Mouse (Mus musculus) forebrain, embryonic 13.5 days (tissue): ENCODE data around the gene Ube2d2b. TPM values are rescaled to one million over a fixed set of nuclear protein-coding genes. Genes with fewer than 3 reads are reported as not detected.

Source experiments
- ATAC-seq: fragments of 200-750 bp; cut with Nextera tagmentation; 2 replicates; pipeline ENCODE4 v1.8.0; 2017
- H3K27ac ChIP-seq: fragments of 300-500 bp; sonication (generic); 2 replicates; pipeline ENCODE4 v1.5.1; 2015; ENCODE audit warnings: inconsistent platforms, mild to moderate bottlenecking, moderate library complexity
- H3K27me3 ChIP-seq: fragments of 300-500 bp; sonication (generic); 2 replicates; pipeline ENCODE4 v1.6.1; 2015; ENCODE audit warnings: mild to moderate bottlenecking, inconsistent platforms
- H3K36me3 ChIP-seq: fragments of 300-500 bp; sonication (generic); 2 replicates; pipeline ENCODE4 v1.6.1; 2015; ENCODE audit warnings: mild to moderate bottlenecking, inconsistent platforms; ENCODE audit not compliant: poor library complexity, severe bottlenecking
- H3K4me1 ChIP-seq: fragments of 300-500 bp; sonication (generic); 2 replicates; pipeline ENCODE4 v1.6.1; 2015; ENCODE audit warnings: inconsistent platforms
- H3K4me2 ChIP-seq: fragments of 300-500 bp; sonication (generic); 2 replicates; pipeline ENCODE4 v1.6.1; 2015; ENCODE audit warnings: inconsistent platforms, mild to moderate bottlenecking, moderate library complexity
- H3K4me3 ChIP-seq: fragments of 300-500 bp; sonication (generic); 2 replicates; pipeline ENCODE4 v1.5.1; 2015; ENCODE audit warnings: mild to moderate bottlenecking, inconsistent platforms
- H3K9ac ChIP-seq: fragments of 300-500 bp; sonication (generic); 2 replicates; pipeline ENCODE4 v1.6.1; 2015; ENCODE audit warnings: mild to moderate bottlenecking, inconsistent platforms
- H3K9me3 ChIP-seq: fragments of 300-500 bp; sonication (generic); replicated peaks from 2 replicates; pipeline ENCODE4 v1.6.1; 2016; ENCODE audit warnings: inconsistent platforms
- WGBS: fragments of 180-500 bp; shearing (Covaris S2); methylation state at CpG from one replicate; pipeline ENCODE4 v1.1.7; 2015; 5-methylcytosine and 5-hydroxymethylcytosine counted together
- polyA plus RNA-seq: library from polyadenylated mRNA; unstranded; fragments of >200 nt; fragmentation: Nextera tagmentation; extraction: Ambion mirVana; gene quantifications from 2 replicates; pipeline ENCODE4 v1.2.1, GENCODE M21; 2015

The Ube2d2b gene
- 0.15 and 0.24 TPM in 2 replicates for polyA plus RNA-seq

DNA sequence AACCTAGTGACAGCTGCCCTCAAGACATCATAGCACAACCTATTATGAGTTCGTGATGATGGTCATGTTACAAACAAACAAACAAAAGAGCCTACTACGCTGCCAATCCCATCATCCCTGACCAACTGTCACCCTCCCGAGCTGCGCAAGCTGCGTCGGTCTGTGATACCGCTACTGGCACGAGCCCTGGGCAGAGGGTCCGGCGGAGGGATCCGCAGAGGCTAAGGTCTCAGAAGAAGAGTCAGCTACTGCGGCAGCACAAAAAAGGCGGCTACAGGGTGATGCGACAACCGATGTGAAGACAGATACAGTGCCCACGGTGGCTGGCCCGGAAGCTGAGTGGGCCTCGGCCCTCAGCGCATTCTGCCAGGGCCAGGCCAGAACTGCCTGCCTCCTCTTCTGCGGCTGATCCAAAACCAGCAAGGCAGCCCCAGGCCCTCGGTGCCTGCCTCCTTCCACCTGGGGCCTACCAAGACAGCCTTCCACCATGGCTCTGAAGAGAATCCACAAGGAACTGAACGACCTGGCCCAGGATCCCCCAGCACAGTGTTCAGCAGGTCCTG, at the start of gene Ube2d2b:
Gene Ube2d2b, plus strand, starts transcription at position 102 of the 563 bp plus-strand sequence.
- Histone ChIP-seq H3K4me1 (no peaks in the 10 kb centered on the region), H3K36me3 (peaks cover 12% of the 10 kb centered on the region), H3K4me3 (no peak within 1 kb of the TSS), H3K4me2 (no peak within 1 kb of the TSS), H3K9me3 (peaks cover 3% of the 10 kb centered on the region; the same call in 1 of the 2 replicates), H3K9ac (no peak within 1 kb of the TSS), H3K27me3 (no peaks in the 10 kb centered on the region), H3K27ac (no peak within 1 kb of the TSS)
- ATAC-seq, result no peak
- 97% methylated on average over 22 of the region's 22 CpGs for WGBS

DNA sequence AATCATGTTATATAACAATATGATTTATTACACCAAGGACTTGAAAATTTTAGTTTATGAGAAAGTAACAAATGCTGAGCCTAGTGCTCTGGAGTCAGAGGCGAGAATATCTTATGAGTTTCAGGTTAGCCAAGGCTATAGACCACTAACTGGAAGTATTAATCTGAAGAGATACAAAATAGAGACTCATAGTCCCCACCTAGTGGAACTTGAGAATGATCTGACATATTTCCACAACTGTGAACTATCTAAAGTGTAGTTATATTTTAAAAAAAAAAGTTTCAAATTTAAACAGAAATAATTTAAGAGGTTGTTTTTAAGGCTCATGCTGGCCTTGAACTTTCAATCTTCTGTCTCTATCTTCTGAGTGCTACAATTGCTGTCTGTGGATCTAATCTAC, 47.5 kb upstream of the Ube2d2b start:
- WGBS, result 95% methylated on average over 1 of the region's 1 CpGs
- H3K9me3 ChIP-seq, result no peaks in the 10 kb centered on the region
- no peak for ATAC-seq

DNA sequence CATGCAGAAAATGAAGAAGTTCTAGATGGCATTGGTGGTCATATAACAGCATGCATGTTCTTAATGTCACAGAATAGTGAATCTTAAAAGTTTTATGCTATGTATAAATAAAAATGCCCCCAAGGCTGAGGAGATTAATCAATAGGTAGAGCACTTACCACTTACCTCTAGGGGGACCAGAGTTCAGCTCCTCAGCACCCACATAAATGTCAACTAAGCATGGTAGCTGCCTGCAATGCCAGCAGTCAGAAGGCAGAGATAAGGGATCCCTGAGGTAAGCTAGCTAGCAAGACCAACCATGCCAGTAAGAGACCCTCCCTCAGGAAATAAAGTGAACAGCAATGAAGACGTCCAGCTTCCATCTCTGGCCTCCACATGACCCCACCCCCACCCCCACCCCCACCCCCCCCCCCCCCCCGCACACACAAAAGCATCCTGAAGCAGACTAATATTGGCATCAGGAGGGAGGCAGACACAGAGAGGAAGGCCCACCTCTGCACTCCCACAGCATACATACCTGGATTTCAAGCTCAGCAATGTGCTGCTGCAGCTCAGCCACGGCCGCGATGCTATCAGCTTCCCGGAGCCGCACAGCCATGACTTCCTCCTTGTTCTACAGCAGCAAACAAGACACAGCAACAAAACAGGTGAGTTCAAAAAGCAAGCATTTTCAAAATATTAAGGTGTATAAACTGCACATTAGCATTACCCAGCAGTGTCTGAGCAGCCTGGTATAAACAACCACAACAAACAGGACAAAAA, 42.0 kb upstream of the Ube2d2b start:
- Histone ChIP-seq H3K36me3 (peaks cover 11% of the 10 kb centered on the region), H3K9me3 (no peaks in the 10 kb centered on the region), H3K4me2 (no peak overlapping the region), H3K9ac (no peak overlapping the region), H3K27ac (no peak overlapping the region), H3K4me1 (no peaks in the 10 kb centered on the region), H3K27me3 (no peaks in the 10 kb centered on the region), H3K4me3 (no peak overlapping the region)
- ATAC-seq, result no peak
- WGBS, result 92% methylated on average over 7 of the region's 7 CpGs

More for the DNA sequence above, 47.5 kb upstream of the Ube2d2b start:
- Histone ChIP-seq H3K4me1 (no peaks in the 10 kb centered on the region), H3K9ac (no peak overlapping the region), H3K36me3 (peaks cover 11% of the 10 kb centered on the region), H3K4me2 (no peak overlapping the region), H3K27me3 (no peaks in the 10 kb centered on the region), H3K4me3 (no peak overlapping the region), H3K27ac (no peak overlapping the region)

DNA sequence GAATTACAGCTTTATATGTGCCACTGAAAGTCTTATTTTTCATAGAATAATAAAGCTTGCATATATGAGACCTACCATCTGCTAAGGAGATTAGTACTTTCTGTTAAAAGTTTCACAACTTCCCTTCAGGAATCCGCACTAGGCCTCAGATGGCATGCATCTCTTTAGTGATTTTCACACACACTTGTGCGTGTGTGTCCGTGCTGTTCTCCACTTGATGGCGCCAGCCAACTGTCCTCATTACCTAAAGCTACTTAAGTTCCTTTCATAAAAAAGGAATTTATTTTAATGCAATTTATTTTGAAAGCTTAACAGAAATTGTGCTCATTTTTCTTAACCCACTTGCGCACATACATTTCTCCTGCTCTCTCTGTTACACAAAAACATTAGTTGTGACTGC, 40.4 kb upstream of the Ube2d2b start:
- H3K4me1 ChIP-seq, result no peaks in the 10 kb centered on the region
- no peak overlapping the region for H3K4me3 ChIP-seq
- WGBS, result 74% methylated on average over 5 of the region's 5 CpGs
- no peak overlapping the region for H3K4me2 ChIP-seq
- H3K27me3 ChIP-seq, result no peaks in the 10 kb centered on the region
- peaks cover 11% of the 10 kb centered on the region for H3K36me3 ChIP-seq
- ATAC-seq, result no peak
- H3K9ac ChIP-seq, result no peak overlapping the region
- no peak overlapping the region for H3K27ac ChIP-seq
- no peaks in the 10 kb centered on the region for H3K9me3 ChIP-seq

DNA sequence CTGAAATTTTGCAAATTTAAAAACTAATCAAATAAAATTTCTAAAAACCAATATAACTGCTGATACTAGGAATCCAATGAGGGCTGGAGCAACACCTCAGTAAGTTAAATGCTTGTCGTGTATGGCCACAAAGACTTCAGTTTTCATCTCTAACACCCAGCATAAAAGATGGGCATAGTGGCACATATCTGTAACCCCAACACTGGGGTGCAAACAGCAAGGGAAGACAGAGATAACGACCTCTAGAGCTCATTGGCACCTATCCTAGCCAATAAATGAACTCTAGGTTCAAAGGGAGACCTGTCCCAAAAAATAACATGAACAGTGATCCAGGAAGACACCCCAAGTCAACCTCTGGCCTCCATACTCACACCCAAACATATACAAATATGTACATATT, 37.9 kb upstream of the Ube2d2b start:
- WGBS, result 91% methylated on average over 2 of the region's 2 CpGs

DNA sequence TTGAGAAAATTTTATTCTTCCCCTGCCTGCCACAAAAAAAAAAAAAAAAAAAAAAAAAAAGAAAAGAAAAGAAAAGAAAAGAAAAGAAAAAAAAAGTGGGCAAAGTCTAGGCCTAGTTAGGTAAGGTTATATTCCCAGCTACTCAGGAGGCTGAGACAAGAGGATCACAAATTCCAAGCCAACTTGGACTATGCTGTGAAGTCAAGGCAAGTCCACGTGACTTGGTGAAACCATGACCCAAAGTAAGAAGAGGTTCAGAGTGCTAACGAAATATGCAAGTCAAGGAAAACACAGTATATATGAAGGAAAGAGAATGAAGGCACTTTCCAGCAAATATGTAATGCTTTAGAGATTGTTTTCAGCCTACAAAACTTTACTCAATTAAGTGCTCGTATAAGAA, 37.4 kb upstream of the Ube2d2b start:
- H3K4me3 ChIP-seq, result no peak overlapping the region
- 93% methylated on average over 3 of the region's 3 CpGs for WGBS
- H3K27me3 ChIP-seq, result no peaks in the 10 kb centered on the region
- peaks cover 11% of the 10 kb centered on the region; the same call in 1 of the 2 replicates for H3K36me3 ChIP-seq
- H3K4me2 ChIP-seq, result no peak overlapping the region
- H3K9ac ChIP-seq, result no peak overlapping the region
- H3K4me1 ChIP-seq, result no peaks in the 10 kb centered on the region
- ATAC-seq, result no peak
- H3K27ac ChIP-seq, result no peak overlapping the region
- H3K9me3 ChIP-seq, result no peaks in the 10 kb centered on the region

More for the DNA sequence above, 37.9 kb upstream of the Ube2d2b start:
- Histone ChIP-seq H3K27ac (no peak overlapping the region), H3K4me2 (no peak overlapping the region), H3K9me3 (no peaks in the 10 kb centered on the region), H3K4me3 (no peak overlapping the region), H3K27me3 (no peaks in the 10 kb centered on the region), H3K36me3 (peaks cover 8% of the 10 kb centered on the region; the same call in 1 of the 2 replicates), H3K9ac (no peak overlapping the region), H3K4me1 (no peaks in the 10 kb centered on the region)
- ATAC-seq, result no peak

DNA sequence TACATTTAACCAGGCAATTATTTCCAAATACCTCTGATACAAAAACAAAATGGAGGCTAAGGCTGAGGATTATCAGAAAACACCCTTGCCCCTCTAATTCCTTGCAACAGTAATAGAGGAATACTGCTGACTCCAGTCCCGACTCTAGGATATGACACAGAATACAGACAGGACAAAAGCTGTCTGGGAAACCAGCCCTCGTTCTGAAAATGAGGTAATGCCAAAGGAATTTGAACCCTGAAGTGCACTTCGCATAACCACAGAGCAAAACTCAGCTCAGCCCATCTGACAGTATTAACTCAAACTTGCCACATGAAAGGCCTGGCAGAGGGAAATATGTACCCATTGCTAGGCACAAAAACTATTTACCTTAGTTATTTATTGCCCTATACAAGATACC, 36.6 kb upstream of the Ube2d2b start:
- Histone ChIP-seq H3K36me3 (peaks cover 18% of the 10 kb centered on the region; the same call in 1 of the 2 replicates), H3K27me3 (no peaks in the 10 kb centered on the region), H3K27ac (no peak overlapping the region), H3K4me1 (no peaks in the 10 kb centered on the region), H3K9ac (no peak overlapping the region), H3K4me2 (no peak overlapping the region), H3K4me3 (no peak overlapping the region), H3K9me3 (no peaks in the 10 kb centered on the region)
- 21% methylated on average over 3 of the region's 3 CpGs for WGBS
- no peak for ATAC-seq

DNA sequence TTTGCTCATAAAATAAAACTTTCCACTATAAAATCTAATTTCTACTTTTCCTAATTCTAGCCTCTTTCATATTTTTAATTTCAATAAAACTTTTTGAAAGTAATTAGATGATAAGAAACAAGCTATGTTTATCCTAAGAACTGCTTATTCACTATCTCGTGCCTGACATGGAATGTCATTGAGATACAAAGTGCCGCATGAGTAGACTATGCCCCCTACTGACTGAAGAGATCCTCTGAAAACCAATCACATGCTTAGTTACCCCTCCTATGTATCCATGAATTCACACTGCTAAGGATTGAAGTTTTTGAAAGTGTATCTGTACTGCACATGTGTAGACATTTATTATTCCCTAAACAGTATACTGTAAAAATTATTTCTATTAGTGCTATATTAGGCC, 36.0 kb upstream of the Ube2d2b start:
- ATAC-seq, result no peak
- Histone ChIP-seq H3K27ac (no peak overlapping the region), H3K27me3 (no peaks in the 10 kb centered on the region), H3K9me3 (no peaks in the 10 kb centered on the region), H3K4me3 (no peak overlapping the region), H3K4me1 (no peaks in the 10 kb centered on the region), H3K9ac (no peak overlapping the region), H3K36me3 (peaks cover 25% of the 10 kb centered on the region; the same call in 1 of the 2 replicates), H3K4me2 (no peak overlapping the region)
- 33% methylated on average over 2 of the region's 2 CpGs for WGBS

DNA sequence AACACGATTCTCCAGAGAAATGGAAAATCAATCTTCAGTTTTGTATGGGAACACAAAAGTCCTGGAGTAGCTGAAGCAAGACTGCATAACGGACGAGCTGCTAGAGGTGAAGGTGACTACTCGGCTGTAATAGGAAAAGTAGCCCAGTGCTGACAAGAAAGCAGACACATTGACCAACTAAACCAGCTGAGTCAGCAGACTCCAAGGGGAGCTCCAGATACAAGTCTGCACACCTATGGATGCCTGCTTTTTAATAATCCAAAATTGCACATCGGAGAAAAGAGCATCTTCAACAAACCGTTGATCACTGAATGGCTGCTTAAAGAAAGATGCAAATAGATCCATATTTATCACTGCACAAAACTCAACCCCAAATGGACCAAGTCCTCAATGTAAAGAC, 31.6 kb upstream of the Ube2d2b start:
- 95% methylated on average over 6 of the region's 6 CpGs for WGBS
- Histone ChIP-seq H3K9me3 (no peaks in the 10 kb centered on the region), H3K27ac (no peak overlapping the region), H3K4me2 (no peak overlapping the region), H3K4me3 (no peak overlapping the region), H3K36me3 (peaks cover 26% of the 10 kb centered on the region; the same call in 1 of the 2 replicates), H3K4me1 (no peaks in the 10 kb centered on the region), H3K27me3 (no peaks in the 10 kb centered on the region), H3K9ac (no peak overlapping the region)
- no peak for ATAC-seq

DNA sequence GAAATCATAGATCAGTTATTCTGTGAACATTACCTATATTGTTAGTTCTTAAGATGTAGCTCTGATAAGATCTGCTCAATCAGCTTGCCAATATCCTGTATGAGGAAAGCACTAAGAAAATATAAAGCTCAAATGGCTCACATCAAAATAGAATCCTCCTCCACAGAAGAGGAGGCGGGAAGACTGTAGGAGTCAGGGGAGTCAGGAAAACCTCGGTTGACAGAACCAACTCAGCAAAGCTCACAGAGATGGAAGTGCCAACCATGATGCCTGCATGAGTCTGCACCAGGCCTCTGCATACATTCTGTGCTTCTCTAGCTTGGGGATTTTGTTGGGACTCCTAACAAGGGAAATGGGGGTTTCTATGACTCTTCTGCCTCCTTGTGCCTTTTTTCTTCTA, 28.7 kb upstream of the Ube2d2b start:
- Histone ChIP-seq H3K27ac (no peak overlapping the region), H3K27me3 (no peaks in the 10 kb centered on the region), H3K36me3 (peaks cover 21% of the 10 kb centered on the region; the same call in 1 of the 2 replicates), H3K9me3 (no peaks in the 10 kb centered on the region), H3K4me2 (no peak overlapping the region), H3K4me3 (no peak overlapping the region), H3K4me1 (no peaks in the 10 kb centered on the region), H3K9ac (no peak overlapping the region)
- no peak for ATAC-seq
- whole genome bisulfite sequencing, result 90% methylated on average over 2 of the region's 2 CpGs

DNA sequence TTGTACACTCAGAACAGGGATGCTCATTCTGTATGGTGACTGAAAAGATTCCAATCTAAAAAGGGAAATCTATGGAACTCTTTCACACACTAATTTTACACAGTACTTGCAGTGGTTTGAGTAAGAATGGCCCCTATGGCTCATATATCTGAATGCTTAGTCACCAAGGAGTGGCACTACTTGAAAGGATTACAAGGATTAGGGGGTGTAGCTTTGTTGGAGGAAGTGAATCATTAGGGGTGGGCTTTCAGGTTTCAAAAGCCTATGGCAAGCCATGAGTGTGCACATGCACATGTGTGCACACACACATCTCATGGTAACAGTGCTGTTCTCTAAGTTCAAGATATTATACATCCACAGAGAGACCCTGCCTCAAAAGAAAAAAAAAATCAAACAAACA, 27.3 kb upstream of the Ube2d2b start:
- Histone ChIP-seq H3K4me3 (no peak overlapping the region), H3K9ac (no peak overlapping the region), H3K36me3 (peaks cover 14% of the 10 kb centered on the region; the same call in 1 of the 2 replicates), H3K4me1 (no peaks in the 10 kb centered on the region), H3K27me3 (no peaks in the 10 kb centered on the region), H3K9me3 (no peaks in the 10 kb centered on the region), H3K4me2 (no peak overlapping the region), H3K27ac (no peak overlapping the region)
- no peak for ATAC-seq

DNA sequence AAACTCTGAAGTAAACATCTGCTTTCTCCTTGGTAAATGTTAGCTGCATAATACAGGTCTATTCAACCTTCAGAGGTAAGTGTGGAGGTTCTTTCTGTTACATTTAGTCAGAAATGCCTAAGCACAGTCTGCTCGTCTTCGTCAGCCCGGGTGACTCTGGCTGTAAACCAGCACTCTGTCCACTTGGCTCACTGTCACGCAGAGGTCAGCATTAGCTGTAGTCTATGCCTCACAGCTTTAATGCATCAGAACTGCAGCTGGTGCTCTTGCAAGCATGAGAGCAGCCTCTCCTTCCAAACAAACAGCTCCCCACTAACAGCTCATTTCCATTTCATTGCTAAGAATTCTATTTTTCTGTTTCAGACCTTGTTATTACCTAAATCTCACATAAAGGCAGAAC, 22.4 kb upstream of the Ube2d2b start:
- Histone ChIP-seq H3K9me3 (no peaks in the 10 kb centered on the region), H3K4me2 (no peak overlapping the region), H3K27me3 (no peaks in the 10 kb centered on the region), H3K27ac (no peak overlapping the region), H3K4me3 (no peak overlapping the region), H3K9ac (no peak overlapping the region), H3K36me3 (0 out of 2 replicates have a peak, but pooled peaks cover 14% of the 10 kb centered on the region), H3K4me1 (no peaks in the 10 kb centered on the region)
- WGBS, result 82% methylated on average over 4 of the region's 4 CpGs
- ATAC-seq, result no peak
